Mouse (Mus musculus) lung, embryonic 15.5 days (tissue): ENCODE data around the gene H2-K1. TPM values are rescaled to one million over a fixed set of nuclear protein-coding genes. Genes with fewer than 3 reads are reported as not detected.
A peak's percentile ranks its signal among the peaks of the same experiment; 100 is the strongest.

Experiments
- ATAC-seq: fragments of 200-750 bp; cut with Nextera tagmentation; 2 replicates; pipeline ENCODE4 v1.8.0; 2017; ENCODE audit warnings: moderate number of reproducible peaks, borderline replicate concordance; ENCODE audit not compliant: low FRiP score, low TSS enrichment; ENCODE audit errors: extremely low read depth
- H3K27ac ChIP-seq: fragments of 300-500 bp; sonication (generic); 2 replicates; pipeline ENCODE4 v1.5.1; 2015; ENCODE audit warnings: moderate library complexity, mild to moderate bottlenecking, inconsistent platforms
- H3K27me3 ChIP-seq: fragments of 300-500 bp; sonication (generic); 2 replicates; pipeline ENCODE4 v1.6.1; 2015; ENCODE audit warnings: inconsistent platforms
- H3K36me3 ChIP-seq: fragments of 300-500 bp; sonication (generic); 2 replicates; pipeline ENCODE4 v1.6.1; 2015; ENCODE audit warnings: inconsistent platforms
- H3K4me1 ChIP-seq: fragments of 300-500 bp; sonication (generic); 2 replicates; pipeline ENCODE4 v1.6.1; 2015; ENCODE audit warnings: inconsistent platforms
- H3K4me2 ChIP-seq: fragments of 300-500 bp; sonication (generic); 2 replicates; pipeline ENCODE4 v1.6.1; 2015; ENCODE audit warnings: inconsistent platforms, mild to moderate bottlenecking, moderate library complexity
- H3K4me3 ChIP-seq: fragments of 300-500 bp; sonication (generic); 2 replicates; pipeline ENCODE4 v1.5.1; 2015; ENCODE audit warnings: mild to moderate bottlenecking, inconsistent platforms
- H3K9ac ChIP-seq: fragments of 300-500 bp; sonication (generic); 2 replicates; pipeline ENCODE4 v1.6.1; 2015; ENCODE audit warnings: inconsistent platforms
- H3K9me3 ChIP-seq: fragments of 300-500 bp; sonication (generic); 2 replicates; pipeline ENCODE4 v1.6.1; 2016; ENCODE audit warnings: inconsistent platforms
- WGBS: fragments of 180-500 bp; shearing (Covaris S2); methylation state at CpG from one replicate; pipeline ENCODE4 v1.1.7; 2015; 5-methylcytosine and 5-hydroxymethylcytosine counted together
- polyA plus RNA-seq: library from polyadenylated mRNA; unstranded; fragments of >200 nt; fragmentation: Nextera tagmentation; extraction: Ambion mirVana; gene quantifications from 2 replicates; pipeline ENCODE4 v1.2.1, GENCODE M21; 2015

The H2-K1 gene
- polyA plus RNA-seq, 1 experiment from 2014 or later, result 69.2 TPM

DNA sequence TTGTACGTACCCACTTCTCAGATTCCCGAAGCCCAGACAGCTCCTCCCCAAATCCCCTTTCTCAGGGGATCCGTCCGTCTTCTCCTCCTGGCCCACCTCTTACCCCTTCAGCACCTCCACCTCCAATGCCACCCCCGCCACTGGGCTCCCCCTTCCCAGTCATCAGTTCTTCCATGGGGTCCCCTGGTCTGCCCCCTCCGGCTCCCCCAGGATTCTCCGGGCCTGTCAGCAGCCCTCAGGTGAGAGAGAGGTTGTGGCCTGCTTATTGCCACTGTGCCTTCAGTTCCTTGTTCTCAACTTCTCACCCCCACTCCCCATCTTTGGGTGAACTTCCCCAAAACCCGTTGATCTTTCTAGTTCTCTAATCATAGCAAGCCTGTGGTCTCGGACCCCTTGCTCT, 32.7 kb upstream of the H2-K1 start:
- Histone ChIP-seq H3K27me3 (no peaks in the 10 kb centered on the region), H3K9me3 (no peaks in the 10 kb centered on the region), H3K4me3 (peak overlapping the region; percentile 73), H3K9ac (peak overlapping the region; percentile 82), H3K4me1 (peaks cover 44% of the 10 kb centered on the region), H3K27ac (peak overlapping the region; percentile 96), H3K4me2 (peak overlapping the region; percentile 93), H3K36me3 (peaks cover 57% of the 10 kb centered on the region)
- no peak for ATAC-seq
- 43% methylated on average over 9 of the region's 9 CpGs for WGBS

DNA sequence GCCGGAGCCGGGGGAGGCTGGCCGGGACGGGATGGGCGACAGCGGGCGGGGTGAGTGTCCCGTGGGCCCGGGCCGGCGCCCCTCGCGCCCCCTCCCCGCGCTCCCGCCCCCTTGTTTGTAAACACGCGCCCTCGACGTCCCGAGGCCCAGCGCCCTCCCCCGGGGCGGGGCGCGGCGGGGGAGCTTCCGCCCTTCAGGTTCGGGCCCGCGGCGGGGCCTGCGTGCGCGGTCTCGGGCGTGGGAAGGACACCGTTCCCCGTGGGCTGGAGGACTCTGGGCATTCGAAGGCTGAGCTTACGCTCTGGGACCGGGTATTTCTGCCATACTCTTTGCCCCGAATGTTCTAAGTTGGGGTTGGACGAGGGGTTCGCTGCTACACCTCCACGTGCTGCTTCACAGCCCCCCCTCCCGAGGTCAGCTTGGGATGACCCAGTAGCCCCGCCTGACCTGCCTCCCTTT, 32.1 kb upstream of the H2-K1 start:
- WGBS, result under 1% methylated on average over 34 of the region's 48 CpGs
- no peaks in the 10 kb centered on the region for H3K27me3 ChIP-seq
- peak overlapping the region; percentile 93 for H3K4me2 ChIP-seq
- peak overlapping the region; percentile 73 for H3K4me3 ChIP-seq
- H3K9me3 ChIP-seq, result no peaks in the 10 kb centered on the region
- H3K36me3 ChIP-seq, result peaks cover 51% of the 10 kb centered on the region
- peaks cover 48% of the 10 kb centered on the region for H3K4me1 ChIP-seq
- H3K27ac ChIP-seq, result peak overlapping the region; percentile 96
- H3K9ac ChIP-seq, result peak overlapping the region; percentile 82
- peak; percentile 37; the same call in 1 of the 2 replicates for ATAC-seq

DNA sequence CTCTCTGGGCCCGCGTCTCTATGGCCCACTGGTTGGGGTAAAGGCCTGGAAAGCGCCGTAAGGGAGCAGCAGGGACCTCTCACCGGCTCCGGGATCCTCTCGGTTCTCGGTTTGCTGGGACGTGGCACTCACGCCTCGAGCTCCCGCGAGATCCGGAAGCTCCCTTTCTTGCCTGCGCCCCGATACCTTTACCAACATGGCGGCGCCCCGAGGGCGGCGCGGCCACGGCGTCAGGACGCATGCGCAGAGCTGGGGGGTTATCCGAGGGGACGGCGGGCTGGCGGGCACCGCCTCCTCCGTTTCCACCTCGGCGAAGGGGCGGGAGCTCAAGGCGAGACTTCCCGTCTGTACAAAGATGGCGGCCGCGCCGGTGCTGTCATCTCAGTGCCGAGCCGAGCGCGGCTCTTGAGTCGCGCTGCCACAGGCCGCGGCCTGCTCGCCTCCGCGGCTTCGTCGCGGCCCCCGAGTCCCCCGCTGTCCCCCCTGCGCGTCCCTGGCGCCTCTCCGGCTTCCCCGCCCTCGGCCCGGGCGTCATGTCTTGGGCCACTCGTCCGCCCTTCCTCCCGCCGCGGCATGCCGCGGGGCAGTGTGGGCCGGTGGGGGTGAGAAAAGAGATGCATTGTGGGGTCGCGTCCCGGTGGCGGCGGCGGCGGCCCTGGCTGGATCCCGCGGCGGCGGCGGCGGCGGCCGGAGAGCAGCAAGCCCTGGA, 31.5 kb upstream of the H2-K1 start, which contains the start of the genes Slc39a7 and Rxrb:
TSS of gene Slc39a7 (minus strand) at position 218 of the 709 bp plus-strand sequence.
TSS of gene Rxrb (plus strand) at position 348 of the 709 bp plus-strand sequence.
- H3K9me3 ChIP-seq, result no peaks in the 10 kb centered on the region
- ATAC-seq, result peak; percentile 78
- no peaks in the 10 kb centered on the region for H3K27me3 ChIP-seq
- peaks cover 54% of the 10 kb centered on the region for H3K4me1 ChIP-seq
- H3K36me3 ChIP-seq, result peaks cover 45% of the 10 kb centered on the region
- H3K27ac ChIP-seq, result peak within 1 kb of the TSS; percentile 96
- peak within 1 kb of the TSS; percentile 84 for H3K9ac ChIP-seq
- peak within 1 kb of the TSS; percentile 73 for H3K4me3 ChIP-seq
- H3K4me2 ChIP-seq, result peak within 1 kb of the TSS; percentile 93
- WGBS, result under 1% methylated on average over 87 of the region's 88 CpGs

DNA sequence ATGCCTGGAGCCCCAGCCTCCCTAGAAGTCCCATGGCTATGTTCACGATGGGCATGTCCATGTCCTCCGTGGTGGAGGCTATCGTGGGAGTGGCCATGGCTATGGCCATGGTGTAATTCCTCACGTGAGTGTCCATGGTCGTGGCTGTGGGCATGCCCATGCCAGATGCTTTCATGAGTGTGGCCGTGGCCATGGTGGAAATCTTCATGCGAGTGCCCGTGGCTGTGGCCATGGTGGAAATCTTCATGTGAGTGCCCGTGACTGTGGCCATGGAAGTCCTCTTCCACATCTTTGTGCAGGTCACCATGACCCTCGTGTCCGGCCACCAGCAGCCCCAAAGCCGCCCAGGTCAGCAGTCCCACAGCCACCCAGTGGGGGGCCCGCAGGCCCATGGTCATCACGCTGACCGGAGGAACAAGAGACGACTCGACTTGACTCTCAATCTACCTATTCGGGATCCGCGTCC, 30.7 kb upstream of the H2-K1 start:
- ATAC-seq, result peak; percentile 3; the same call in 1 of the 2 replicates
- Histone ChIP-seq H3K4me3 (peak overlapping the region; percentile 73), H3K36me3 (peaks cover 37% of the 10 kb centered on the region), H3K9ac (peak overlapping the region; percentile 84), H3K4me2 (peak overlapping the region; percentile 93), H3K27ac (peak overlapping the region; percentile 96), H3K27me3 (no peaks in the 10 kb centered on the region), H3K4me1 (peaks cover 61% of the 10 kb centered on the region), H3K9me3 (no peaks in the 10 kb centered on the region)
- WGBS, result 2% methylated on average over 20 of the region's 20 CpGs

DNA sequence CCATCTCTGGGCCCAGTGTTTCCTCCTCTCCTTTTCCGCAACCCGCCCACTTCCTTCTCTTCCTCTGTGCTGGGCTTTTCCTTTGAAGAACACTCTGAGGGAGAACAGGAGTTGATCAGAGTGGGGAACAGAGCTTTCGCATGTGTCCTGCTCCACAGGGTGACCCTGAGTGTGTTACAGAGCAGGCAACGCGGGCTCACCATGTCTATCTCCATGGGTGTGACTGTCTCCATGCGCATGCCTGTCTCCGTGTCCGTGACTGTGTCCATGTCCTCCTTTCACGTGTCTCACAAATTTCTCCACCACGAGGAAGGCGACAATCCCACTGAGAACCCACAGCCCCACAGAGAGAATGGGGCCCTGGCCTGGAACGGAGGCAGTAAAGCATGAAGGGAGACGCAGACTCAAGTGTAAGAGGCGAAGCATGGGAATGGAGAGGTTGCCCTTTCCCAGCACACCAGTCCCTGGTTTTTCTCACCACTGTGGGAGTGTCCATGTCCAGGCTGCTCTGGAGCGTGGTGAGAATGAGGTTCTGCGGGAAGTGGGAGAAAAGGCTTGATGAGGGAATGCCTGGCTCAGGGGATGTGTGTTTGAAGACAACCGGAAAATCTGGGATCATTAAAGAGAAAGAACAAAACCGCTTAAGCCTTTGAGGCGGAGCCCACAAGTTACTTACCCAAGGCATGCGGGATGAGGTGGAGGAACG, 29.9 kb upstream of the H2-K1 start:
- no peaks in the 10 kb centered on the region for H3K27me3 ChIP-seq
- WGBS, result 72% methylated on average over 21 of the region's 21 CpGs
- H3K27ac ChIP-seq, result peak overlapping the region; percentile 96; the same call in 1 of the 2 replicates
- H3K9ac ChIP-seq, result peak overlapping the region; percentile 84
- H3K4me1 ChIP-seq, result peaks cover 69% of the 10 kb centered on the region
- peak overlapping the region; percentile 93 for H3K4me2 ChIP-seq
- peak overlapping the region; percentile 73 for H3K4me3 ChIP-seq
- H3K36me3 ChIP-seq, result peaks cover 32% of the 10 kb centered on the region
- no peaks in the 10 kb centered on the region for H3K9me3 ChIP-seq
- ATAC-seq, result no peak

DNA sequence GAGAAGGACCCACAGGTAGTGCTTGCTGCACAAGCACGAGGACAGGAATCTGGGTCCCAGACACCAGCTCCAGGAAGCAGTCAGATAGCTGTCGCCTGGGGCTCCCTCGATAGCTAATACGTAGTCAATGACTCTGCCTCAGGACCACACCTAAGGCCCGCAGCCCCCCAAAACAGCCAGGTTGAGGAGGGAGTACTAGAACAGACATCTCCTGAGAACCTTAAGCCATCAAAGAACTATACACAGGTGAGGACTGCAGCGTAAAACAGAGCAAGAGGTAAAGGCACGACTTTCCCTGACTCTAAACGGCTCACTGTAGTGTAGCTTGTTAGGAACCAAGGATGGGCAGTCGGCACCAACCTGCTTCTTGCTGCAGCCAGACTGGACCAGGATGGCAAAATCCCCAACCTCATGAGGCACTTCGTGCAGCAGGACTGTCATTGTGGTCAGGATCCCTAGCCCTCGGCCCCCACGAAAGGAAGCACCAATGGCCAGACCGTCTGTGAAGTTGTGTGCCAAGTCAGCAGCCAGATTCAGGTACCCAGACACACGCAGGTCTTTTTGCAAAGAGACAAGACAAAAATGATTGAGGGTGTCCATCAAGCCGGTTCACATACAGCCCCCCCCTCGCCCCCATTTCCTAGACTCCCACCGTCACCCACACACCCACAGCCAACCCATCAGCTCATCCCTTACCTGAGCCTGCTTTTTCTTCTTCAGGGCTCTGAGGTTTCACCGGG, 29.2 kb upstream of the H2-K1 start:
- H3K9me3 ChIP-seq, result no peaks in the 10 kb centered on the region
- peaks cover 29% of the 10 kb centered on the region for H3K36me3 ChIP-seq
- no peaks in the 10 kb centered on the region for H3K27me3 ChIP-seq
- no peak for ATAC-seq
- H3K4me2 ChIP-seq, result peak overlapping the region; percentile 93
- no peak overlapping the region for H3K27ac ChIP-seq
- 86% methylated on average over 18 of the region's 18 CpGs for WGBS
- H3K9ac ChIP-seq, result peak overlapping the region; percentile 84; the same call in 1 of the 2 replicates
- H3K4me3 ChIP-seq, result peak overlapping the region; percentile 73
- peaks cover 70% of the 10 kb centered on the region for H3K4me1 ChIP-seq

DNA sequence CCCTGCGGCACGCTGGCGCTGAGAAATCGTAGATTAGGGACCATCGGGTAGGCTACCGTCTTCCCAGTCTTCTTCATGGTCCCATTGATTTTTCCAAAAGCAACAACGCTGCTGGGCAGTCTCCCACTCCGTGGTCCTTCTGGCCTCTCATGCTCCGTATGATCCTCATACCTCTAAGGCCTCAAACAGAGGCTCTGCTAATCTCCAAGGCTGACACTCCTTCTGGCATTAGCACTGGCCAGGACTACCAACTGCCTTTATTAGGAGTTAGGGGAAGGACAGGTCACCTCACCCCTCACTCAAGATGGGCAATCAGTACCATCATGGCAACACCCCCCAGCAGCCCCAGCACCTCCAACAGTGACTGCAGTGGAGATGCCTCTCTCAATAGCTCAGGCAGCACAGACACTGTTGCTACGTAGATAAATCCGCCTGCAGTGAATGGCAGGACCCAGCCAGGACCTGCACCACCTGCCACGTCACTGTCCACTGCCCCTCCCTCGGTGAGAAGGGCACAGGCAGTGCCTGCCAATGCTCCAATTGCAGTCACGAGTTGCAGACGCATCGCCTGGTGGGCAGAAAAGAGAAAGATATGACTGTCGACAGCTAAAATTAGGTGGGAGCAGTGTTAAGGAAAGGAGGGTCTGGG, 28.5 kb upstream of the H2-K1 start:
- H3K4me3 ChIP-seq, result 0 out of 2 replicates have a peak overlapping the region, but pooled peaks have one; percentile 75
- 67% methylated on average over 17 of the region's 17 CpGs for WGBS
- no peak overlapping the region for H3K9ac ChIP-seq

DNA sequence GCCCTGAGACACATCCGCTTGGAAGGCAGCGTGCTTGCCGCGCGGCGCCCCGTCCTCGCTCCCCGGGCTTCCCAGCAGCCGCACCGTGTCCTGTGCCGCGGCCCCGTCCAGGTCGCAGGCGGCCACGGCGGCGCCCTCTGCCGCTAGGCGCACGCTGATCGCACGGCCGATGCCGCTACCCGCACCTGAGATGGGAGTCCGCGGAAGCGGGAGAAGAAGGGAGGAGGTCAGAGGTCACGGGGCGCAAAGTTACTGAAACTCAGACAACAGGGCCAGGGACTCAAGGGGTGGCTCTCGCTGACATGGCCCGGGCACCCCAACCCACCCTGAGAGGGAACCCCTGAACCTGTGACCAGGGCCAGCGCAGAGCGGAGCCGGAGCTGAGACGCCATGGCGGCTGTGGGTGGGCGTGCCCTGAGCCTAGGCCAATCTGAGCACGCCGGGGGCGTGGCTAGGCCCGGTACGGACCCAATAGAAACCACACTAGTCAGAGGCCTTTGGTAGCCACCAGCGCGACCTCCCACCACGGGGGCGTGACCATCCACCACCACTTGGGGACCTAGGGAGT, 27.6 kb upstream of the H2-K1 start, which contains the start of gene H2-Ke6:
TSS of gene H2-Ke6 (minus strand) at position 405 of the 568 bp plus-strand sequence.
- H3K4me1 ChIP-seq, result peaks cover 67% of the 10 kb centered on the region
- peak within 1 kb of the TSS; percentile 64 for H3K9ac ChIP-seq
- no peaks in the 10 kb centered on the region for H3K9me3 ChIP-seq
- no peaks in the 10 kb centered on the region for H3K27me3 ChIP-seq
- H3K4me2 ChIP-seq, result peak within 1 kb of the TSS; percentile 97
- peaks cover 28% of the 10 kb centered on the region for H3K36me3 ChIP-seq
- peak within 1 kb of the TSS; percentile 87 for H3K27ac ChIP-seq
- peak; percentile 72 for ATAC-seq
- under 1% methylated on average over 46 of the region's 49 CpGs for WGBS
- peak within 1 kb of the TSS; percentile 75 for H3K4me3 ChIP-seq

More for the DNA sequence above, 28.5 kb upstream of the H2-K1 start:
- Histone ChIP-seq H3K9me3 (no peaks in the 10 kb centered on the region), H3K36me3 (peaks cover 23% of the 10 kb centered on the region), H3K27me3 (no peaks in the 10 kb centered on the region), H3K4me2 (peak overlapping the region; percentile 97), H3K27ac (peak overlapping the region; percentile 87; the same call in 1 of the 2 replicates), H3K4me1 (peaks cover 74% of the 10 kb centered on the region)
- ATAC-seq, result no peak

DNA sequence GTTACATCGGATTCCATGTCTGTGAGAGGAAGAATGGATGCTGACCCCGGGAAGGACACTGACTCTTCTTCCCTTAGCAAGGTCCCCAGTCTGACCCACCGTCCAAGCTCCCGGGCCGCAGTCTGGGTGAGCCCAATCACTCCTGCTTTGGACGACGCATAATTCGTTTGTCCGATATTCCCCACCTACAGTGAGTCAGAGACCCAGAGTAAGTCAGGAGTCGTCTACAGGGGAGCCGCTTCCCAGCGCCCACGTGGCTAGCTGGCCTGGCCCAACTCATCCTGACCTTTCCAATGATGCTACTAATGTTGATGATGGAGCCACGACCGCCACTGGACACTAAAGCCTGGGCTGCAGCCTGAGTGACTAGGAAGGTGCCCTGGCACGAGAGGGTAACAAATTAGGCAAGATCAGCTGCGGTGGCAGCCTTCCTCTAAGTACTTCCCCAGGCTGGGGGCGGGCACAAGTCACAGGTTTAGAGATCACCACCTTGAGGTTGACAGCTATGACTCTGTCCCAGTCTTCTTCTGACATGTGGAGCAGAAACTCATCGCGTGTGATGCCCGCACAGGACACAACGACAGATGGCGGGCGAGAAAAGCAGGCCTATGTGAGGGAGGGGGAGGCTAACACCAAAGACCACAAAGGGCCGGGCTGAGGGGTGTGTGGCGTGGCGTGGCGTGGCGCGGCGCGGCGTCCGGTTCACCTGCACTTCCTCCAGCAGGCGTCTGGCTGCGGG, 26.9 kb upstream of the H2-K1 start:
- H3K27ac ChIP-seq, result peak overlapping the region; percentile 87
- ATAC-seq, result no peak
- 9% methylated on average over 36 of the region's 36 CpGs for WGBS
- peaks cover 65% of the 10 kb centered on the region for H3K4me1 ChIP-seq
- H3K9me3 ChIP-seq, result no peaks in the 10 kb centered on the region
- peak overlapping the region; percentile 64 for H3K9ac ChIP-seq
- H3K27me3 ChIP-seq, result no peaks in the 10 kb centered on the region
- peak overlapping the region; percentile 97 for H3K4me2 ChIP-seq
- peaks cover 32% of the 10 kb centered on the region for H3K36me3 ChIP-seq
- peak overlapping the region; percentile 75 for H3K4me3 ChIP-seq

DNA sequence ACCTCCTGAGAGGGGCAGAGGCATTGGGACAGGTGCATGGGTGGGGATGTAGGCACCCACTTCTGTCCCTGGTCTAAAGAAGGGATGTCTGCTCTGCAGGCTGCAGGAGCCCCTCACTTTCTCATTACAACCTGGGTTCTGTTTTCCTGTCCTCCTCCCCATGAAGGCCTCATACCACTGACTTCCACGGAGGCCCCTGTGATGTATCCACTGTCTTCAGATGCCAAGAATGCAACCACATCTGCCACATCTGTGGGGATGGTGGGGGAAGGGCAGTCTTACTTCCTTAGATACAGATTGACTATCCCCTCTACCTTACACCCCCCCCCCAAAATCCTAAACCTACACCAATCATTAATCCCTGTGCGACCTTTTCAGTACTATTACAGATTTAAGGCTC, 26.1 kb upstream of the H2-K1 start:
- ATAC-seq, result no peak
- H3K4me1 ChIP-seq, result peaks cover 65% of the 10 kb centered on the region
- no peaks in the 10 kb centered on the region for H3K9me3 ChIP-seq
- no peak overlapping the region for H3K9ac ChIP-seq
- H3K4me2 ChIP-seq, result peak overlapping the region; percentile 94
- H3K4me3 ChIP-seq, result peak overlapping the region; percentile 88; the same call in 1 of the 2 replicates
- H3K36me3 ChIP-seq, result peaks cover 40% of the 10 kb centered on the region
- WGBS, result 42% methylated on average over 2 of the region's 2 CpGs
- no peaks in the 10 kb centered on the region for H3K27me3 ChIP-seq
- H3K27ac ChIP-seq, result no peak overlapping the region
